Mouse (Mus musculus) midbrain, postnatal 0 days (tissue): ENCODE data around the gene Plac8. TPM values are rescaled to one million over a fixed set of nuclear protein-coding genes. Genes with fewer than 3 reads are reported as not detected.

Experiments
- ATAC-seq: fragments of 200-750 bp; cut with Nextera tagmentation; 2 replicates; pipeline ENCODE4 v1.8.0; 2017; ENCODE audit warnings: moderate number of reproducible peaks, mild to moderate bottlenecking, moderate TSS enrichment, moderate library complexity; ENCODE audit not compliant: low FRiP score
- DNase-seq: peaks from one replicate; pipeline ENCODE4 v3.0.0-alpha.2; 2015; ENCODE audit warnings: low spot score
- H3K27ac ChIP-seq: fragments of 300-500 bp; sonication (generic); 2 replicates; pipeline ENCODE4 v1.5.1; 2014; ENCODE audit warnings: low read depth, mild to moderate bottlenecking, low read length, mixed read lengths
- H3K27me3 ChIP-seq: fragments of 300-500 bp; sonication (generic); 2 replicates; pipeline ENCODE4 v1.6.1; 2014; ENCODE audit warnings: low read length, control low read depth, mixed read lengths; ENCODE audit not compliant: insufficient read depth
- H3K36me3 ChIP-seq: fragments of 300-500 bp; sonication (generic); 2 replicates; pipeline ENCODE4 v1.6.1; 2014; ENCODE audit warnings: low read length, control low read depth, mixed read lengths; ENCODE audit not compliant: insufficient read depth
- H3K4me1 ChIP-seq: fragments of 300-500 bp; sonication (generic); 2 replicates; pipeline ENCODE4 v1.6.1; 2014; ENCODE audit warnings: mild to moderate bottlenecking, control low read depth, antibody characterized with exemption, low read length, mixed read lengths; ENCODE audit not compliant: insufficient read depth
- H3K4me2 ChIP-seq: fragments of 300-500 bp; sonication (generic); 2 replicates; pipeline ENCODE4 v1.6.1; 2014; ENCODE audit warnings: low read depth, mild to moderate bottlenecking, low read length, mixed read lengths; ENCODE audit not compliant: poor library complexity, severe bottlenecking
- H3K4me3 ChIP-seq: fragments of 300-500 bp; sonication (generic); 2 replicates; pipeline ENCODE4 v1.5.1; 2014; ENCODE audit warnings: low read depth, mild to moderate bottlenecking, low read length, moderate library complexity
- H3K9ac ChIP-seq: fragments of 300-500 bp; sonication (generic); replicated peaks from 2 replicates; pipeline ENCODE4 v1.6.1; 2014; ENCODE audit warnings: mild to moderate bottlenecking, low read length, moderate library complexity, mixed read lengths; ENCODE audit not compliant: poor library complexity, severe bottlenecking
- H3K9me3 ChIP-seq: fragments of 300-500 bp; sonication (generic); 2 replicates; pipeline ENCODE4 v1.6.1; 2016; ENCODE audit warnings: low read length, control low read depth
- CTCF ChIP-seq: IDR thresholded peaks from 2 replicates; pipeline ENCODE4 v1.5.1; 2016; ENCODE audit warnings: antibody characterized with exemption, mild to moderate bottlenecking
- WGBS: fragments of 180-500 bp; shearing (Covaris S2); extraction: QIAGEN DNeasy Blood & Tissue Kit; methylation state at CpG from one replicate; pipeline ENCODE4 v1.1.7; 2014; 5-methylcytosine and 5-hydroxymethylcytosine counted together
- polyA plus RNA-seq: library from polyadenylated mRNA; unstranded; fragments of >200 nt; fragmentation: Nextera tagmentation; extraction: Ambion mirVana; gene quantifications from 2 replicates; pipeline ENCODE4 v1.2.1, GENCODE M21; 2015
- total RNA-seq: library from RNA; depleted of rRNA; stranded (reverse); fragments of >200 nt; gene quantifications from 2 replicates; pipeline ENCODE4 v1.2.3, GENCODE M21; 2014; rRNA removed

Plac8 gene
- total RNA-seq (3.4 and 3.7 TPM in 2 replicates), polyA plus RNA-seq (1.3 and 1.7 TPM in 2 replicates)

DNA sequence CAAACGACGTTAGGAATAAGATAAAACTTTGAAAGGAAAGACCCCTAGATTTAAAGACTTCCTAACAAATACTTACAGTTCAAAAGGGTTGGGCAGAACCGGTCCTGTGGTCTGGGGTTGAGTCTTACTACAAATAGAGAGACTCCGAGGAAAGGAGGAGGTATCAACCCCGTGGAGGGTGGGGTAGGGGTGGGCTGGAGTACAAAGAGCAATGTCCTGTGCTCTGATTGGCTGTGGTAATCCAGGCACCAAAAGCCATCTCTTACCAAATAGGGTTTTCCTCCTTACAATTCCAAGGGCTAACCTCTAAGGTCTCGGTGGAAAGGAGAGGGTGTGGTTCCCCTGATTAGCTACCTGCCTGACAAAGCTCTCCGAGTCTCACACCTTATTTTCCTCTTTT, at the start of gene Plac8:
TSS of gene Plac8 (minus strand) at position 177 of the 400 bp plus-strand sequence.
- H3K4me2 ChIP-seq, result no peak within 1 kb of the TSS
- no peak within 1 kb of the TSS for H3K27ac ChIP-seq
- DNase-seq, result no peak
- no peak for ATAC-seq
- no peak for TF ChIP-seq CTCF
- H3K9me3 ChIP-seq, result no peaks in the 10 kb centered on the region
- no peaks in the 10 kb centered on the region for H3K4me1 ChIP-seq
- no peak within 1 kb of the TSS for H3K4me3 ChIP-seq
- no peaks in the 10 kb centered on the region for H3K27me3 ChIP-seq
- H3K9ac ChIP-seq, result no peak within 1 kb of the TSS
- H3K36me3 ChIP-seq, result no peaks in the 10 kb centered on the region
- 39% methylated on average over 7 of the region's 7 CpGs for WGBS

GRCm38 (mm10) chr5:100620952-100621351, 48.9 kb upstream of the Plac8 start:
- Histone ChIP-seq H3K36me3 (no peaks in the 10 kb centered on the region), H3K4me3 (no peak overlapping the region), H3K4me1 (no peaks in the 10 kb centered on the region), H3K9ac (no peak overlapping the region), H3K27me3 (no peaks in the 10 kb centered on the region), H3K4me2 (no peak overlapping the region), H3K27ac (no peak overlapping the region), H3K9me3 (no peaks in the 10 kb centered on the region)
- no peak for DNase-seq
- WGBS, result 39% methylated on average over 9 of the region's 9 CpGs
- TF ChIP-seq CTCF, result no peak
- no peak for ATAC-seq

DNA sequence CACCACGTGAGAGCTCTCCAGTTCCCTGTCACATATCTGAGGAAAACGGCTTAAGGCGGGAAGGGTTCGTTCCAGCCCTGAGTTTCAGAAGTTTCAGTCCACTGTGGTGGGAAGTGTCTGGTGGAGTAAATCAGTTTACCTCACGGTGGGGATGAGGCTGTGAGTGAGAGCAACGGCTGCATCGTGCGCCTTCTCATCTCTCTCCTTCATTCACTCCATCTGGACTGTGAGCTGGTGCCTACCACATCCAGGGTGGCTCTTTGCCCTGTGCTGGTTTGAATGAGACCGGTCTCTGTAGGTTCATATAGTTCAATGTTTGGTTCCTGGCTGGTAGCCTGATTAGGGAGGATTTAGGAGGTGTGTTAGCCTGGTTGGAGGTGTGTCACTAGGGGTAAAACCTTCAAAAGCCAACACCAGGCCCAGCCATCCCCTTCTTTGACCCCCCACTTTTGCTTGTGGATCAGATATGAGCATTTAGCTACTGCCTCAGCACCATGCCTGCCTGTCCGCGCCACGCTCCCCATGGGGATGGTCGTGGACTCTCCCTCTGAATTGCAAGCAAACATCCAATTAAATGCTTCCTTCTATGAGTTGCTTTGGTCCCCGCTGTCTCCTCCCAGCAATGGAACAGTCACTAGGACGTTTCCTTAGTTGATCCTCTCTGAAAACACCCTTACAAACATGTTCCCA, 47.7 kb upstream of the Plac8 start:
- WGBS, result 90% methylated on average over 15 of the region's 15 CpGs
- Histone ChIP-seq H3K4me2 (no peak overlapping the region), H3K4me1 (no peaks in the 10 kb centered on the region), H3K9ac (no peak overlapping the region), H3K9me3 (no peaks in the 10 kb centered on the region), H3K4me3 (no peak overlapping the region), H3K27ac (no peak overlapping the region), H3K27me3 (no peaks in the 10 kb centered on the region), H3K36me3 (no peaks in the 10 kb centered on the region)
- ATAC-seq, result no peak
- no peak for DNase-seq
- no peak for TF ChIP-seq CTCF

- Histone ChIP-seq H3K4me3 (no peak overlapping the region), H3K9me3 (no peaks in the 10 kb centered on the region), H3K4me2 (no peak overlapping the region), H3K36me3 (no peaks in the 10 kb centered on the region), H3K4me1 (no peaks in the 10 kb centered on the region), H3K27ac (no peak overlapping the region), H3K27me3 (no peaks in the 10 kb centered on the region), H3K9ac (no peak overlapping the region)
- 87% methylated on average over 17 of the region's 17 CpGs for WGBS
- no peak for DNase-seq
- no peak for ATAC-seq
- no peak for TF ChIP-seq CTCF
These were observed 42.1 kb upstream of the Plac8 start for GRCm38 (mm10) chr5:100613896-100614768.

- H3K36me3 ChIP-seq, result no peaks in the 10 kb centered on the region
- DNase-seq (no peak), ATAC-seq (no peak)
- H3K9ac ChIP-seq, result no peak overlapping the region
- H3K9me3 ChIP-seq, result no peaks in the 10 kb centered on the region
- H3K27ac ChIP-seq, result no peak overlapping the region
- no peak overlapping the region for H3K4me3 ChIP-seq
- H3K4me2 ChIP-seq, result no peak overlapping the region
- H3K27me3 ChIP-seq, result no peaks in the 10 kb centered on the region
- TF ChIP-seq CTCF, result no peak
- H3K4me1 ChIP-seq, result no peaks in the 10 kb centered on the region
- WGBS, result 89% methylated on average over 9 of the region's 9 CpGs
These were observed 35.8 kb upstream of the Plac8 start for GRCm38 (mm10) chr5:100607868-100608267.
